Mouse (Mus musculus): ENCODE results near the gene Icam2.

DNA sequence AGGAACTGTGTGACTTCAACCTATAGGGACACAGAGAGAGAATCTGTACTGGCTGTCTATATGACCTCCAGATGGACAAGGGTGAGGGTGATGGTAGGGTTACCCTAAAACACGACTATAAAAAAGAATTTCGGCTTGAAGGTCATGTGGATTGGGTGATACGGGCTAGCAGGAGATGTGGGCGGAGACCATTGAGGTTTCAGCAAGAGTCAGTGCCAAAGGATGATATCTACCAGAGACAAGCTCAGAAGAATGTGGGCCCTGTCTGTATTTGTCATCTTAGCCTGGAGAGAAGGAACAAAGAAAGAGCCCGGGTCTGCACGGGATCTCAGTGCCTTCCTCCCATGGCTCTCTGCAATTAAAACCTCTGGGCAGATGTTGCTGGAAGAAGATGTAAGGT is 38.1 kb downstream of the Icam2 start:
- TF ChIP-seq CTCF (IDR thresholded peaks at IDR 0.05; ENCODE audit: borderline replicate concordance, insufficient read depth, low read depth, low read length) (no peak), POLR2A (IDR thresholded peaks at IDR 0.05; ENCODE audit: borderline replicate concordance, insufficient read depth, low read length) (no peak)

Measured in cerebellum, adult 2 months (tissue).